ENCODE assay signal across 8 mouse cellular contexts in the genomic region with DNA sequence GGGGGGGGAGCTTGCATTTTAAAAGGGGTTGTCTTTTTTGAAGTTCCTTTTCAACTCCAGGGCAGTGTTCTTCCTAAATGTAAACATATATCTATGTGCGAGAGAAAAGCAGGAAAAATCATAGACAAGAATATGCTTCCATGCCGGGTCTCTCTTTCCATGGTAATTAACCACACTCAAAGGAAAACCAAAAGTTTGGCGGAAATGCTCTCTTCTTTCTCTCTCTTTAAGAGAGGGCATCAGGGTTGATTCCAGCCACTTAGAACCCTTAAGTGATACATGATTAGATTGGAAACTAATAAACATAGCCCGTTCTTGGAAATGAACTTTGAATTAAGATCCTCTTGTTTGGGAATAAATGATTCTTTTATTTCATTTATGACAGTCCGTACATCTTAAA.
DNase-seq lines count a peak whose midpoint lies in the region; ATAC-seq and TF ChIP-seq lines count a peak whose summit lies in the region.

No protein-coding gene starts in this region.

- peaks cover 22% of the 10 kb centered on the region for H3K79me2 ChIP-seq in C2C12 (ENCODE audit: control insufficient read depth, insufficient read depth)

- H3K27me3 ChIP-seq in heart, embryonic 10.5 days (ENCODE audit: insufficient read depth, poor library complexity, severe bottlenecking), result no peaks in the 10 kb centered on the region
- H3K27me3 ChIP-seq in C2C12 (ENCODE audit: control insufficient read depth, insufficient read depth, insufficient read length), result no peaks in the 10 kb centered on the region
- no peaks in the 10 kb centered on the region for H3K27me3 ChIP-seq in forebrain, postnatal 0 days (ENCODE audit: insufficient read depth, low read length)
- peaks cover 27% of the 10 kb centered on the region for H3K27me3 ChIP-seq in liver, embryonic 14.5 days (ENCODE audit: control insufficient read depth, insufficient read depth, low read length)

- no peaks in the 10 kb centered on the region for H3K36me3 ChIP-seq in heart, embryonic 10.5 days
- no peaks in the 10 kb centered on the region for H3K36me3 ChIP-seq in C2C12 (ENCODE audit: control insufficient read depth, insufficient read depth)
- no peaks in the 10 kb centered on the region for H3K36me3 ChIP-seq in forebrain, postnatal 0 days (ENCODE audit: insufficient read depth)
- no peaks in the 10 kb centered on the region for H3K36me3 ChIP-seq in liver, embryonic 14.5 days (replicated peaks; ENCODE audit: control insufficient read depth, insufficient read depth, low read depth)

- peaks cover 1% of the 10 kb centered on the region for H3K79me3 ChIP-seq in C2C12 (ENCODE audit: low read depth)

- peak overlapping the region; percentile 86 for H3K4me3 ChIP-seq in heart, embryonic 10.5 days
- H3K4me3 ChIP-seq in C2C12 (ENCODE audit: insufficient read depth, poor library complexity, severe bottlenecking), result peak overlapping the region; percentile 53
- no peak overlapping the region for H3K4me3 ChIP-seq in forebrain, postnatal 0 days (ENCODE audit: low read depth, low read length)
- H3K4me3 ChIP-seq in liver, embryonic 14.5 days (ENCODE audit: insufficient read depth in 1 of 2, low read depth in 2 of 2, low read length in 2 of 2), result no peak overlapping the region; a peak in 1 of 4 replicates

- WGBS in heart, embryonic 10.5 days, result 31% methylated on average over 5 of the region's 5 CpGs
- WGBS in forebrain, postnatal 0 days, result 20% methylated on average over 5 of the region's 5 CpGs
- 18% methylated on average over 5 of the region's 5 CpGs for WGBS in liver, embryonic 14.5 days (ENCODE audit: insufficient replicate concordance)

- H3K4me1 ChIP-seq in heart, embryonic 10.5 days, result peaks cover 50% of the 10 kb centered on the region
- H3K4me1 ChIP-seq in forebrain, postnatal 0 days (ENCODE audit: insufficient read depth), result peaks cover 12% of the 10 kb centered on the region; the same call in 1 of the 2 replicates
- peaks cover 0 to 7% of the 10 kb centered on the region in 2 experiments; a peak in 1 of 4 replicates for H3K4me1 ChIP-seq in liver, embryonic 14.5 days (replicated peaks; ENCODE audit: control insufficient read depth in 2 of 2, insufficient read depth in 2 of 2, low read length in 1 of 2)

- peak overlapping the region; percentile 99 for H3K4me2 ChIP-seq in forebrain, postnatal 0 days (ENCODE audit: low read depth)
- H3K4me2 ChIP-seq in liver, embryonic 14.5 days (ENCODE audit: low read depth), result peak overlapping the region; percentile 51

- H3K27ac ChIP-seq in heart, embryonic 10.5 days, result peak overlapping the region; percentile 94; the same call in 1 of the 2 replicates
- no peak overlapping the region for H3K27ac ChIP-seq in forebrain, postnatal 0 days (ENCODE audit: low read depth, low read length)
- no peak overlapping the region for H3K27ac ChIP-seq in liver, embryonic 14.5 days

- ATAC-seq in forebrain, postnatal 0 days, result no peak
- no peak for ATAC-seq in liver, embryonic 14.5 days (ENCODE audit: insufficient read depth)

- no peak for TF ChIP-seq EP300 in liver, embryonic 14.5 days (IDR thresholded peaks at IDR 0.05; ENCODE audit: low read depth)

- no peaks in the 10 kb centered on the region for H3K9me3 ChIP-seq in heart, embryonic 10.5 days
- no peaks in the 10 kb centered on the region for H3K9me3 ChIP-seq in forebrain, postnatal 0 days (ENCODE audit: low read length)
- no peaks in the 10 kb centered on the region for H3K9me3 ChIP-seq in liver, embryonic 14.5 days (ENCODE audit: control insufficient read depth, low read length)

- no peak overlapping the region for H3ac ChIP-seq in C2C12 (ENCODE audit: control insufficient read depth, insufficient read length, low read depth)

- H3K9ac ChIP-seq in forebrain, postnatal 0 days, result no peak overlapping the region
- no peak overlapping the region for H3K9ac ChIP-seq in liver, embryonic 14.5 days (replicated peaks)

- no peak for DNase-seq in heart, embryonic 10.5 days (ENCODE audit: low spot score)
- no peak for DNase-seq in heart, adult 18-20 months
- no peak for DNase-seq in forebrain, postnatal 0 days
- no peak for DNase-seq in liver, embryonic 14.5 days (ENCODE audit: low read depth in 3 of 3, low spot score in 3 of 3)
- DNase-seq in adrenal gland, adult 2 months, result no peak
- no peak for DNase-seq in T-cell, adult 2 months (ENCODE audit: low spot score)
- DNase-seq in layer of hippocampus, postnatal 10 days (ENCODE audit: low spot score in 2 of 2), result no peak

- no peak for TF ChIP-seq CTCF in C2C12 (IDR thresholded peaks at IDR 0.05; ENCODE audit: control insufficient read depth, insufficient read depth, insufficient read length)
- no peak for TF ChIP-seq CTCF in forebrain, postnatal 0 days (IDR thresholded peaks at IDR 0.05; ENCODE audit: low read depth)
- TF ChIP-seq CTCF in liver, embryonic 14.5 days (IDR thresholded peaks at IDR 0.05; ENCODE audit: low read depth), result no peak

TF ChIP-seq in C2C12, 6 proteins besides CTCF, POLR2A, EP300 and RAD21:
- TF ChIP-seq MYOD1 (IDR thresholded peaks at IDR 0.05; ENCODE audit: control insufficient read depth, insufficient read length, low read depth) (no peak), USF1 (IDR thresholded peaks at IDR 0.05; ENCODE audit: low read depth) (no peak), MAX (IDR thresholded peaks at IDR 0.05) (no peak), FOSL1 (IDR thresholded peaks at IDR 0.05; ENCODE audit: insufficient read depth, low read length, poor library complexity, severe bottlenecking) (no peak), MYOG (IDR thresholded peaks at IDR 0.05; ENCODE audit: control insufficient read depth, extremely low read depth, insufficient read length) (no peak), CEBPB (IDR thresholded peaks at IDR 0.05; ENCODE audit: low read depth) (no peak)

Comparison
In these comparisons a context has a peak if more than half of its experiments do, and no peak if none do; other contexts are left out.
1. H3K4me3 ChIP-seq: peak in heart, embryonic 10.5 days (single experiment) and C2C12 (single experiment); none in forebrain, postnatal 0 days (single experiment) and liver, embryonic 14.5 days (0 of 2).